Mouse (Mus musculus): ENCODE measurements around the gene Mmp10. TPM values are rescaled to one million over a fixed set of nuclear protein-coding genes. Genes with fewer than 3 reads are reported as not detected.

Gene Mmp10
- polyA plus RNA-seq, 1 experiment from 2014 or later, result not detected

DNA sequence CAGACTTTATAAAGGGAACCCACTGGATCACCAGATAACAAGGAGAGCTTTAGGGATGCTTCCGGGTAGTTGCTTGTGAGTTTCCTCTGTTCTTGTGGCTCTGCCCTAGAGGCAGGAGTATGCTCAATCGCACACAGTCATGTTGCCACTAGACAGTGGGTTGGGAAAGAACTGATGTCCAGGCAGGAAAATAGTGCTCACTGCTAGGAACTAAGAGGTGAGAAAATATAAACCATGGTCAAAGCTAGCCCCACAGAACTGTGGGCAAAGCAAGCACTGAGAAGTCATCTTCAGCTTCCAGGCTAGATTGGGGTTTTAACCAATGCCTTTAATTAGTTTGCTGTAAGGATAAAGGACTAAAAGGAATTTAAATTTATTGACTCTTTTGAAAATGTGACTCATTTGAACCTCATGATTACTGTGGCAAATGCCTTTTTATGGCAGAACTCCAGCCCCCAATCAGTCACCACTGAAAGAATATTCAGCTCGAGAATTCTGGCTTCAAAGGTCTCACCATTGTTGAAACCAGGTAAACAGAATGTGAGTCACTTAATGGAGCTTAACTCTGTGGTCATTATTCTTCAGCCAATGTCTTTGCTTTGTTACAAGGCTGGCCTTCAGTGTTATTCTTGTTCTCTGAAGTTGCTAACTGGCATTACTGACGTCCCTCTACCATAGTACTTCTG, 24.2 kb downstream of the Mmp10 start:
- no peaks in the 10 kb centered on the region for H3K9me3 ChIP-seq (ENCODE audit: control insufficient read depth, low read length)
- H3K36me3 ChIP-seq (ENCODE audit: control insufficient read depth, insufficient read depth, low read length), result no peaks in the 10 kb centered on the region
- no peak overlapping the region for H3K27ac ChIP-seq (ENCODE audit: low read depth, low read length)
- WGBS, result 54% methylated on average over 4 of the region's 4 CpGs
- H3K27me3 ChIP-seq (ENCODE audit: control insufficient read depth, insufficient read depth, low read length), result no peaks in the 10 kb centered on the region
- H3K4me1 ChIP-seq (ENCODE audit: control insufficient read depth, insufficient read depth, low read length), result no peaks in the 10 kb centered on the region
- no peak overlapping the region for H3K4me3 ChIP-seq (ENCODE audit: low read depth, low read length)
- no peak for ATAC-seq (ENCODE audit: low read depth)
- no peak overlapping the region for H3K9ac ChIP-seq (replicated peaks; ENCODE audit: low read depth, low read length)
- H3K4me2 ChIP-seq (ENCODE audit: low read depth, low read length), result no peak overlapping the region

DNA sequence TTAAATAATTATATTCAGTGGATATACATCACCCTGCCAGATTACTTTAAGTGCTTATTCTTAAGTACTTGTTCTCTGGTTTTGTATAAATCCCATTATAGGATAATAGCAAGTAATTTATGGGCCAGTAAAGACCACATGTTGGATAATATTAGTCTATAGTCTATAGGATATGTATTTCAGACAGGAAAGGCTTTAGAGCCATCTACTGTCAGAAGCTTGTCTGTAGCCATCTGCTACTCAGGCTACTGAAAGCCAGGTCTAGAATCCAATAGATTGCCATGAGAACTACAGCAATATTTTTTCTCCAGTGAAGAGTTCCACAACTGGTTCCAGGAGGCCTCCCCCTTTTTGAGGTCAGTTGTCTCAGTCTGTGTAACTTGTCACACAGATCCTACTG, 40.6 kb downstream of the Mmp10 start:
- H3K9ac ChIP-seq (replicated peaks; ENCODE audit: low read depth, low read length), result no peak overlapping the region
- H3K4me3 ChIP-seq (ENCODE audit: low read depth, low read length), result no peak overlapping the region
- H3K4me2 ChIP-seq (ENCODE audit: low read depth, low read length), result no peak overlapping the region
- no peaks in the 10 kb centered on the region for H3K36me3 ChIP-seq (ENCODE audit: control insufficient read depth, insufficient read depth, low read length)
- H3K27ac ChIP-seq (ENCODE audit: low read depth, low read length), result no peak overlapping the region
- no peak for ATAC-seq (ENCODE audit: low read depth)
- no peaks in the 10 kb centered on the region for H3K27me3 ChIP-seq (ENCODE audit: control insufficient read depth, insufficient read depth, low read length)
- H3K4me1 ChIP-seq (ENCODE audit: control insufficient read depth, insufficient read depth, low read length), result no peaks in the 10 kb centered on the region
- no peaks in the 10 kb centered on the region for H3K9me3 ChIP-seq (ENCODE audit: control insufficient read depth, low read length)

DNA sequence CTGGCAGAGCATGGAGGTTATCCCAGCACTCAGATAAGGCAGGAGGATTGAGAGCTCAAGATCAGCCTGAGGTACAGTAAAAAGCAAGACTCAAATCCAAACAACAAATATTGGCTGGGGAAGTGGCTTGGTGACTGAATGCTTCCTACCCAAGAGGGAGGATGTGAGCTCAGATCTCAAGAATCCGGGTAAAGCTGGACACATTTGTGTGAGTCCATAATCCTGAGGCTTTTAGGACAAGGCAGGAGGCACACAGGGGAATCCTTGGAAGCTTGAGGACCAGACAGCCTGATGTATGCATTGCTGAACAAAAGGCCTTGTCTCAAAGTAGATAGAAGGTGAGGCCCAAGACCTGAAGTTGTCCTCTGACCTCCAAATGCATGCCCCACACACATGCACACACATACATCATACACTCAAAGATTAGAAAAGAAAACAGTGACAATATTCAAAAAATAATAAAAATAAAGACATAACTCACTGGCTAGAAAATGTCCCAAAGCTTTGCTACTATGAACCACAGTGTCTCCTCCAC, 42.8 kb downstream of the Mmp10 start:
- Histone ChIP-seq H3K4me2 (ENCODE audit: low read depth, low read length) (no peak overlapping the region), H3K4me1 (ENCODE audit: control insufficient read depth, insufficient read depth, low read length) (no peaks in the 10 kb centered on the region), H3K27me3 (ENCODE audit: control insufficient read depth, insufficient read depth, low read length) (no peaks in the 10 kb centered on the region), H3K9me3 (ENCODE audit: control insufficient read depth, low read length) (no peaks in the 10 kb centered on the region), H3K36me3 (ENCODE audit: control insufficient read depth, insufficient read depth, low read length) (no peaks in the 10 kb centered on the region), H3K4me3 (ENCODE audit: low read depth, low read length) (no peak overlapping the region), H3K27ac (ENCODE audit: low read depth, low read length) (no peak overlapping the region), H3K9ac (replicated peaks; ENCODE audit: low read depth, low read length) (no peak overlapping the region)
- 80% methylated on average over 1 of the region's 1 CpGs for WGBS
- no peak for ATAC-seq (ENCODE audit: low read depth)

DNA sequence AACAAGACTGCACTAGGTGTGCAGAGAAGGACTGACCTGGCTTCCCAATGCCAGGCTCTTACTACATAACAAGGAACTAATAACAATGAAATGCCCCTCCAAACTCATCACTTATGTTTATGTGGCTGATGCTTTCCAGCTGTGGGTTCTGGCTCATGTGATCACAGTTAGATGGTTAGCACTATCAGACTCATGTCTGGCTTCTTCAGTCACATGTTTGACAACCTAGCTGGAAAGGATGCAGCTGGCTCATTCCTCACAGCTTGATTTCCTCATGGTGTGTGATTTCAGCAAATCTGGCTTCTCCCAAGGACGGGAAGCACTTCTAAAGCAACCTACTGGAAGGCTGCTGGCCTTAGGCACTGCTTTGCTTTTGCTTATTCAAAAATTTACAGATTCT, 43.3 kb downstream of the Mmp10 start:
- Histone ChIP-seq H3K4me1 (ENCODE audit: control insufficient read depth, insufficient read depth, low read length) (no peaks in the 10 kb centered on the region), H3K27ac (ENCODE audit: low read depth, low read length) (no peak overlapping the region), H3K4me3 (ENCODE audit: low read depth, low read length) (no peak overlapping the region), H3K9me3 (ENCODE audit: control insufficient read depth, low read length) (no peaks in the 10 kb centered on the region), H3K27me3 (ENCODE audit: control insufficient read depth, insufficient read depth, low read length) (no peaks in the 10 kb centered on the region), H3K9ac (replicated peaks; ENCODE audit: low read depth, low read length) (no peak overlapping the region), H3K36me3 (ENCODE audit: control insufficient read depth, insufficient read depth, low read length) (no peaks in the 10 kb centered on the region), H3K4me2 (ENCODE audit: low read depth, low read length) (no peak overlapping the region)
- no peak for ATAC-seq (ENCODE audit: low read depth)
- 65% methylated on average over 1 of the region's 1 CpGs for WGBS

DNA sequence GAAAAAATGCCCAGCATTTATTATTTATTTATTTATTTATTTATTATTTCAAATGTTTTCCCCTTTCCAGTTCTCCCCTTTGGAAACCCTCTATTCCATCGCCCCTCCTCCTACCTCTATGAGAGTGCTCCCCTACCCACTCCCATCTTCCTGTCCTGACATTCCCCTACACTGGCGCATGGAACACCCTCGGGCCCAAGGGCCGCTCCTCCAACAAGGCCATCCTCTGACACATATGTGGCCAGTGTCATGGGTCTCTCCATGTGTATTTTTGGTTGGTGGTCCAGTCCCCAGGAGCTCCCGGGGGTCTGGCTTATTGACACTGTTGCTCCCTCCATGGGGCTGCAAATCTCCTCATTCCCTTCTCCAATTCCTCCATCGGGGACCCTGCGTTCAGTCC, 43.8 kb downstream of the Mmp10 start:
- Histone ChIP-seq H3K4me1 (ENCODE audit: control insufficient read depth, insufficient read depth, low read length) (no peaks in the 10 kb centered on the region), H3K9ac (replicated peaks; ENCODE audit: low read depth, low read length) (no peak overlapping the region), H3K27ac (ENCODE audit: low read depth, low read length) (no peak overlapping the region), H3K9me3 (ENCODE audit: control insufficient read depth, low read length) (no peaks in the 10 kb centered on the region), H3K4me3 (ENCODE audit: low read depth, low read length) (no peak overlapping the region), H3K4me2 (ENCODE audit: low read depth, low read length) (no peak overlapping the region), H3K36me3 (ENCODE audit: control insufficient read depth, insufficient read depth, low read length) (no peaks in the 10 kb centered on the region), H3K27me3 (ENCODE audit: control insufficient read depth, insufficient read depth, low read length) (no peaks in the 10 kb centered on the region)
- 86% methylated on average over 7 of the region's 7 CpGs for WGBS
- no peak for ATAC-seq (ENCODE audit: low read depth)

DNA sequence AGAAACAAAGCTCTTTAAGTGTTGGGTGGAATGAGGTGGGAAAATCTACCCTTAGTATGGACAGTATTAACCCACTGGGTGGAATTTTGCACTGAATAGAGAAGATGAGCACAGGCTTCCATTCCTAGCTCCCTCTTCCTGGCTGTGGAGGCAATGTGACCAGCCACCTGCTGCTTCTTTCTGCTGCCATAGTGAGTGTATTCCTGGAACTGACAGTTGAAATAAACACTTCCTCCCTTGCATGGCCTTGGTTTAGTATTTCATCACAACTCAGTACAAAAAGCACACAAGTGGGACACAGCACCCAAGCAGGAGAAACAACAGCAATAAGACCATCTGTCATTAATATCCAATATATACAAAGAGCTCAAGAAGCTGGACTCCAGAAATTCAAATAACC, 49.8 kb downstream of the Mmp10 start:
- no peak overlapping the region for H3K4me3 ChIP-seq (ENCODE audit: low read depth, low read length)

DNA sequence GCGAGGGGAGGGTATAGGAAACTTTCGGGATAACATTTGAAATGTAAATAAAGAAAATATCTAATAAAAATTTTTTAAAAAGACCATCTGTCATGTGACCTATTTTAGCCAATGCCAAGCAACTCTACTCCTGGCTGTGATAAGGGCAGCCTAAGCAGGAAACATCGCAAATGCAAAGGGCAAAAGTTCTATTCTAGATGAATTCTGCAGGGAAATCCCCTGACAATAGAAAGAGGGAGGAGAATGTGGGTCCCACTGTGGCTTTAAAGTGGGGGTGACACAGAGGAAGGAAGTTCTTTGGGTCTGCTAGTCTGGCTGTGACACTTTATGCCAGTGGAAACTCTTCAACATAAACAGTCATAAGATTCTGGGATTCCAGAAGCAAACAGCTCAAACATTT, 51.4 kb downstream of the Mmp10 start:
- H3K27ac ChIP-seq (ENCODE audit: low read depth, low read length), result no peak overlapping the region
- H3K36me3 ChIP-seq (ENCODE audit: control insufficient read depth, insufficient read depth, low read length), result no peaks in the 10 kb centered on the region
- WGBS, result 87% methylated on average over 3 of the region's 3 CpGs
- H3K27me3 ChIP-seq (ENCODE audit: control insufficient read depth, insufficient read depth, low read length), result no peaks in the 10 kb centered on the region
- H3K4me1 ChIP-seq (ENCODE audit: control insufficient read depth, insufficient read depth, low read length), result no peaks in the 10 kb centered on the region
- no peak for ATAC-seq (ENCODE audit: low read depth)
- no peak overlapping the region for H3K9ac ChIP-seq (replicated peaks; ENCODE audit: low read depth, low read length)
- no peak overlapping the region for H3K4me2 ChIP-seq (ENCODE audit: low read depth, low read length)
- H3K4me3 ChIP-seq (ENCODE audit: low read depth, low read length), result no peak overlapping the region
- no peaks in the 10 kb centered on the region for H3K9me3 ChIP-seq (ENCODE audit: control insufficient read depth, low read length)

More for the DNA sequence above, 49.8 kb downstream of the Mmp10 start:
- Histone ChIP-seq H3K4me1 (ENCODE audit: control insufficient read depth, insufficient read depth, low read length) (no peaks in the 10 kb centered on the region), H3K36me3 (ENCODE audit: control insufficient read depth, insufficient read depth, low read length) (no peaks in the 10 kb centered on the region), H3K9ac (replicated peaks; ENCODE audit: low read depth, low read length) (no peak overlapping the region), H3K4me2 (ENCODE audit: low read depth, low read length) (no peak overlapping the region), H3K27me3 (ENCODE audit: control insufficient read depth, insufficient read depth, low read length) (no peaks in the 10 kb centered on the region), H3K9me3 (ENCODE audit: control insufficient read depth, low read length) (no peaks in the 10 kb centered on the region), H3K27ac (ENCODE audit: low read depth, low read length) (no peak overlapping the region)
- no peak for ATAC-seq (ENCODE audit: low read depth)

DNA sequence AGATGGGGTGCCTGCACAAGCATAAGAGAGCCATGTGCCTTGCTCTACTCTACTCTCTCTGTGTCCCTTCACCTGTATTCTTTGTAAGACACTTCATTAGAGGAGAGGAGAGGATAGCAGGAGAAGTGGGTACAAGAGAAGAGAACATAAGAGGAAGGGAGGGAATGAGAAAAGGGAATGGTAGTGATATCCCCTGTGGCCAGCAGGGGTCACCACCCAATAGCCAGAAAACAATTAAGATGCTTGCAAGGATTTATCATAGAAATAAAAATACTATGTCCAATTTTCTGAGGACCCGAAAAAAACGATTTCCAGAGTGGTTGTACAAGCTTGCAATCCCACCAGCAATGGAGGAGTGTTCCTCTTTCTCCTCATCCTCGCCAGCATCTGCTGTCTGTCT, 52.2 kb downstream of the Mmp10 start:
- Histone ChIP-seq H3K27me3 (ENCODE audit: control insufficient read depth, insufficient read depth, low read length) (no peaks in the 10 kb centered on the region), H3K4me3 (ENCODE audit: low read depth, low read length) (no peak overlapping the region), H3K27ac (ENCODE audit: low read depth, low read length) (no peak overlapping the region), H3K9me3 (ENCODE audit: control insufficient read depth, low read length) (no peaks in the 10 kb centered on the region), H3K9ac (replicated peaks; ENCODE audit: low read depth, low read length) (no peak overlapping the region), H3K36me3 (ENCODE audit: control insufficient read depth, insufficient read depth, low read length) (no peaks in the 10 kb centered on the region), H3K4me1 (ENCODE audit: control insufficient read depth, insufficient read depth, low read length) (no peaks in the 10 kb centered on the region), H3K4me2 (ENCODE audit: low read depth, low read length) (no peak overlapping the region)
- 49% methylated on average over 3 of the region's 3 CpGs for WGBS
- ATAC-seq (ENCODE audit: low read depth), result no peak

DNA sequence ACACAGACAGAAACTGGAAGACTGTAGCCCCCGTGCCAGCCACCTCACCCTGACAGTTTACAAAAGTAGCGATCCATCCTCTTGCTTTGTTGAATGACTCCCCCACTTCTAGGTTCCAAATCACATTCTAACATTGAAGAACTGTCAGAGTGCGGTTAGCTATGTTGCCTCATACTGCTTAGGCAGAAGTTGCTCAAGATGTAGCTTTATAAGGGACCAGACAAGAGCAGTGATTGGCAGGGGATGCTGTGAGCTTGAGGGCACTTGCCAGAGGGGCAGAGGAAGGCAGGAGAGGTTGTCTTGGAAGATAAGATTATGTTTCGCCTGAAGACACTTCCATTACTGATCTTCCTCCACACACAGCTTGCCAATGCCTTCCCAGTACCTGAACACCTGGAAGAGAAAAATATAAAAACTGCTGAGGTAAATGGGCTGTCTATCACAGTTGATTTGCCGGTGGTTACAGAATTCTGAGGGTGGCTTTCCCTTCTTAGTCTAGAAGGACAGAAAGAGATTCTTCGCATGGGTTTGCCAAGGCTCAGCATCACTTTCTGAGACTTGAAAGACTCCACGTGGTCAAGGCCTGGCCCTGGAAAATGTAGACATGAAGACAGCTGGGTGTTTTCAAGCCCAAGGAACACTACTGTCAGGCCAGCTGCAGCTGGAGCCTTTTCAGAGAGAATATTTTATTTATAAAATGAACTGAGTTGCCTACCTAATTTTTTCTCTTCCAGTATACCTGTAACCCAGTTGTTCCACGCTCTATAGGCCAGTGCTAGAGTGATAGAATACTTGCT, 56.3 kb downstream of the Mmp10 start, which contains the start of gene Mmp8:
TSS of gene Mmp8 (plus strand) at position 236 of the 797 bp plus-strand sequence.
- no peak for ATAC-seq (ENCODE audit: low read depth)
- 88% methylated on average over 8 of the region's 8 CpGs for WGBS
- Histone ChIP-seq H3K4me3 (ENCODE audit: low read depth, low read length) (no peak within 1 kb of the TSS), H3K27me3 (ENCODE audit: control insufficient read depth, insufficient read depth, low read length) (no peaks in the 10 kb centered on the region), H3K27ac (ENCODE audit: low read depth, low read length) (no peak within 1 kb of the TSS), H3K4me2 (ENCODE audit: low read depth, low read length) (no peak within 1 kb of the TSS), H3K4me1 (ENCODE audit: control insufficient read depth, insufficient read depth, low read length) (no peaks in the 10 kb centered on the region), H3K9me3 (ENCODE audit: control insufficient read depth, low read length) (no peaks in the 10 kb centered on the region), H3K36me3 (ENCODE audit: control insufficient read depth, insufficient read depth, low read length) (no peaks in the 10 kb centered on the region), H3K9ac (replicated peaks; ENCODE audit: low read depth, low read length) (no peak within 1 kb of the TSS)

Data from neural tube, embryonic 14.5 days (tissue).